Mouse (Mus musculus) yolk sac, embryonic 10.5 days (tissue): ENCODE results near the gene Helz2.

Experiments
- DNase-seq: peaks from one replicate; pipeline ENCODE4 v3.0.0-alpha.2; 2017; ENCODE audit warnings: low spot score

The Helz2 gene

GRCm38 (mm10) chr2:181193044-181193443 is 48.8 kb downstream of the Helz2 start:
- DNase-seq: no peak

GRCm38 (mm10) chr2:181191936-181192335 is 49.9 kb downstream of the Helz2 start:
- DNase-seq: no peak

- peak; percentile 18 for DNase-seq
Observed at GRCm38 (mm10) chr2:181191385-181191784, 50.4 kb downstream of the Helz2 start.

GRCm38 (mm10) chr2:181189321-181189720 is 52.5 kb downstream of the Helz2 start:
- DNase-seq: peak; percentile 24

- peak; percentile 62 for DNase-seq
Observed at GRCm38 (mm10) chr2:181188681-181189080, 53.1 kb downstream of the Helz2 start.

GRCm38 (mm10) chr2:181187121-181188000 is 54.5 kb downstream of the Helz2 start, which contains the start of gene Ppdpf:
Gene Ppdpf, plus strand, starts transcription at chr2:181187247.
- DNase-seq: peak; percentile 96

GRCm38 (mm10) chr2:181186635-181187034 is 55.2 kb downstream of the Helz2 start:
- peak; percentile 88 for DNase-seq

GRCm38 (mm10) chr2:181180898-181181297 is 60.9 kb downstream of the Helz2 start:
- no peak for DNase-seq

- DNase-seq: no peak
Observed at GRCm38 (mm10) chr2:181178471-181178870, 63.4 kb downstream of the Helz2 start.

GRCm38 (mm10) chr2:181178015-181178414 is 63.8 kb downstream of the Helz2 start:
- no peak for DNase-seq
